Mouse (Mus musculus) adrenal gland, adult 10 weeks (tissue): ENCODE data around the gene H2-M1. TPM values are rescaled to one million over a fixed set of nuclear protein-coding genes. Genes with fewer than 3 reads are reported as not detected.

ENCODE experiments used
- polyA plus RNA-seq: library from polyadenylated mRNA; stranded (reverse); fragments of 350-450 nt; fragmentation: Illumina TruSeq; extraction: RNeasy Lipid Tissue Mini Kit (QIAGEN cat#74804); gene quantifications from one replicate; pipeline ENCODE4 v1.2.3, GENCODE M21; 2014; ENCODE audit warnings: low read depth, low replicate concordance

H2-M1 gene
- polyA plus RNA-seq: not detected

DNA sequence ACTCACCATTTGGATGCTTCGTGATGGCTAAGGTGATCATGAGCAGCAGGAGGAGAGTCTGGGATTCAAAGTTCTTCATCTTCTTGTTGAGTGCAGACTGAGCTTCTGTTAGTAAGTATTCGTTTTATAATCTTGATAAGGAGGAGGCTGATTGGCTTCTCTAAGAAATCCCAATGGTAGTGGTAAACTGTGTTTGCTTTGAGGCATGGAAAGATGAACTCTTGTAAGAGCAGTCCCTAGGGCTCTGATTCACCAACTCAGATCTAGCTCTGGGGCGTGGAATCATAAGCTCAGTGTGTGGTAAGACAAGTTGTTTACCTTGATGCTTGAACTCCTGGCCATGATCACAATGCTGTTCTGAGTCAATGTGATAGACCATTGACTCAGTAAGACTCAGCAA is at the start of gene H2-M1:
H2-M1 (minus strand) TSS at position 101 of the 400 bp plus-strand sequence.

DNA sequence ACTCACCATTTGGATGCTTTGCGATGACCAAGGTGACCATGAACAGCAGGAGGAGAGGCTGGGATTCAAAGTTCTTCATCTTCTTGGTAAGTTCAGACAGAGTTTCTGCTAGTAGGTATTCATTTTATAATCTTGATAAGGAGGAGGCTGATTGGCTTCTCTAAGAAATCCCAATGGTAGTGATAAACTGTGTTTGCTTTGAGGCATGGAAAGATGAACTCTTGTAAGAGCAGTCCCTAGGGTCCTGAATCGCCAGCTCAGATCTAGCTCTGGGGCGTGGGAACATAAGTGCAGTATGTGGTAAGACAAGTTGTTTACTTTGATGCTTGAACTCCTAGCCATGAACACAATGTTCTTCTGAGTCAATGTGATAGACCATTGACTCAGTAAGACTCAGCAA is 29.5 kb downstream of the H2-M1 start, which contains the start of gene H2-M9:
H2-M9 (minus strand) TSS at position 101 of the 400 bp plus-strand sequence.

Other genes starting within 250 kb of the H2-M1 start
- gene H2-M10.4, start 209.9 kb downstream of the H2-M1 start, polyA plus RNA-seq: not detected
- gene H2-M11, start 125.1 kb downstream of the H2-M1 start, polyA plus RNA-seq: not detected
- 1.1 TPM for gene H2-M9, start 29.6 kb downstream of the H2-M1 start, polyA plus RNA-seq
- not detected for gene H2-M10.5, start 100.7 kb upstream of the H2-M1 start, polyA plus RNA-seq
- gene H2-M10.6, start 140.0 kb upstream of the H2-M1 start, polyA plus RNA-seq: not detected
- 30.4 TPM for gene Trim26, start 164.9 kb upstream of the H2-M1 start, polyA plus RNA-seq
- not detected for gene Trim15, start 195.0 kb upstream of the H2-M1 start, polyA plus RNA-seq
- gene Trim10, start 197.4 kb upstream of the H2-M1 start, polyA plus RNA-seq: not detected
- 0.41 TPM for gene Trim40, start 217.9 kb upstream of the H2-M1 start, polyA plus RNA-seq
- gene Trim31, start 225.9 kb upstream of the H2-M1 start, polyA plus RNA-seq: not detected